Mouse (Mus musculus) embryonic facial prominence, embryonic 14.5 days (tissue): Measurements from ENCODE around the gene Atp5e. TPM values are rescaled to one million over a fixed set of nuclear protein-coding genes. Genes with fewer than 3 reads are reported as not detected.

Source experiments
- ATAC-seq: fragments of 200-750 bp; cut with Nextera tagmentation; 2 replicates; pipeline ENCODE4 v1.8.0; 2017; ENCODE audit warnings: low read depth, moderate number of reproducible peaks, moderate TSS enrichment
- DNase-seq: peaks from one replicate; pipeline ENCODE4 v3.0.0-alpha.2; 2015; ENCODE audit warnings: low spot score
- H3K27ac ChIP-seq: fragments of 300-500 bp; sonication (generic); replicated peaks from 2 replicates; pipeline ENCODE4 v1.5.1; 2014; ENCODE audit warnings: low read depth, mild to moderate bottlenecking, low read length, moderate library complexity
- H3K27me3 ChIP-seq: fragments of 300-500 bp; sonication (generic); replicated peaks from 2 replicates; pipeline ENCODE4 v1.6.1; 2014; ENCODE audit warnings: low read length; ENCODE audit not compliant: control insufficient read depth, insufficient read depth
- H3K36me3 ChIP-seq: fragments of 300-500 bp; sonication (generic); 2 replicates; pipeline ENCODE4 v1.6.1; 2014; ENCODE audit warnings: low read length, mixed read lengths; ENCODE audit not compliant: control insufficient read depth, insufficient read depth
- H3K4me1 ChIP-seq: fragments of 300-500 bp; sonication (generic); 2 replicates; pipeline ENCODE4 v1.6.1; 2014; ENCODE audit warnings: antibody characterized with exemption, low read length; ENCODE audit not compliant: control insufficient read depth, insufficient read depth
- H3K4me2 ChIP-seq: fragments of 300-500 bp; sonication (generic); 2 replicates; pipeline ENCODE4 v1.6.1; 2014; ENCODE audit warnings: low read depth, mild to moderate bottlenecking, low read length, moderate library complexity, mixed read lengths
- H3K4me3 ChIP-seq: fragments of 300-500 bp; sonication (generic); 2 replicates; pipeline ENCODE4 v1.5.1; 2014; ENCODE audit warnings: low read depth, mild to moderate bottlenecking, low read length
- H3K9ac ChIP-seq: fragments of 300-500 bp; sonication (generic); 2 replicates; pipeline ENCODE4 v1.6.1; 2014; ENCODE audit warnings: low read depth, mild to moderate bottlenecking, low read length, moderate library complexity, mixed read lengths
- H3K9me3 ChIP-seq: fragments of 300-500 bp; sonication (generic); 2 replicates; pipeline ENCODE4 v1.6.1; 2016; ENCODE audit warnings: low read length; ENCODE audit not compliant: control insufficient read depth
- WGBS: fragments of 180-500 bp; shearing (Covaris S2); extraction: QIAGEN DNeasy Blood & Tissue Kit; methylation state at CpG from one replicate; pipeline ENCODE4 v1.1.7; 2014; 5-methylcytosine and 5-hydroxymethylcytosine counted together
- polyA plus RNA-seq: library from polyadenylated mRNA; unstranded; fragments of >200 nt; fragmentation: Nextera tagmentation; extraction: Ambion mirVana; gene quantifications from 2 replicates; pipeline ENCODE4 v1.2.1, GENCODE M21; 2014

The Atp5e gene
- polyA plus RNA-seq, 1 experiment from 2014 or later, result 939 TPM

DNA sequence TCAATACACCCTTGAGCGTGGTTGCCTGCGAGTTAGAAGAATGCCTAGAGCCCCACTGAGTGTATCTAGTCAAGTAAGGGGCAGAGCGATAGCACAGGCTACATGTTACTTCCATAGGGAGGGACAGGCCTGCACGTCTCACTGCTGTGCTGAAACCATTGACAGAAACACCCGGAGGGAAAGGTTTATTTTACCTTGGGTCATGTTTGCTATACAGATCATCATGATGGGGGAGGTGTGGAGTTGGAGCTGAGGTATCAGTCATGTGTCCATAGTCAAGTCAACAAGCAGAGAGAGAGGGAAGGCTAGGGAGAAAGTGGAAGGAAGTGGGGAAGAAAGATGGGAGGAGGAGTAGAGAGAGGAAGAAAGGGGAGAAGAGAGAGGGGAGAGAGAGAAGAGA is 23.1 kb upstream of the Atp5e start:
- Histone ChIP-seq H3K27ac (no peak overlapping the region), H3K9ac (no peak overlapping the region), H3K4me1 (no peaks in the 10 kb centered on the region), H3K4me2 (no peak overlapping the region), H3K9me3 (no peaks in the 10 kb centered on the region), H3K27me3 (no peaks in the 10 kb centered on the region), H3K4me3 (no peak overlapping the region), H3K36me3 (no peaks in the 10 kb centered on the region)
- ATAC-seq, result no peak
- DNase-seq, result no peak
- WGBS, result 82% methylated on average over 5 of the region's 5 CpGs

DNA sequence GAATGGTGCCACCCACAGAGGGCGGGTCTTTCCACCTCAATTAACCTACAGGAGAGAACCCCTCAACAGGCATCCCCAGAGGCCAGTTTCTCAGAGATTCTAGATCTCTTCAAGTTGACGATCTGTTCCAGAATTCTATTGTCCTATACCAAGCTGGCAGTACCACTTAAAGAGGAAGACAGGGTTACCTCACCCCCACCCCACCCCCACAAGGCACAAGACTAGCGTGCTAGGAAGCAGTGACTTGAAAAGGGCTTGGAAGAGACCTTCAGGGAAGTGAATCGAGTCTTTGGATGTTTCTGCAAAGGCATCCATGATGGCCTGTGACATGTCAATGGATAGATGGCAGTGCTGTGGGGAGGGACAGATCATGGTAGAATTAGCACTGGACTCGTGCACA is 14.8 kb upstream of the Atp5e start:
- Histone ChIP-seq H3K9ac (no peak overlapping the region), H3K4me3 (no peak overlapping the region), H3K27me3 (no peaks in the 10 kb centered on the region), H3K27ac (no peak overlapping the region), H3K4me1 (peaks cover under 1% of the 10 kb centered on the region; the same call in 1 of the 2 replicates), H3K36me3 (no peaks in the 10 kb centered on the region), H3K4me2 (no peak overlapping the region), H3K9me3 (no peaks in the 10 kb centered on the region)
- DNase-seq (no peak), ATAC-seq (no peak)
- 74% methylated on average over 5 of the region's 5 CpGs for WGBS

DNA sequence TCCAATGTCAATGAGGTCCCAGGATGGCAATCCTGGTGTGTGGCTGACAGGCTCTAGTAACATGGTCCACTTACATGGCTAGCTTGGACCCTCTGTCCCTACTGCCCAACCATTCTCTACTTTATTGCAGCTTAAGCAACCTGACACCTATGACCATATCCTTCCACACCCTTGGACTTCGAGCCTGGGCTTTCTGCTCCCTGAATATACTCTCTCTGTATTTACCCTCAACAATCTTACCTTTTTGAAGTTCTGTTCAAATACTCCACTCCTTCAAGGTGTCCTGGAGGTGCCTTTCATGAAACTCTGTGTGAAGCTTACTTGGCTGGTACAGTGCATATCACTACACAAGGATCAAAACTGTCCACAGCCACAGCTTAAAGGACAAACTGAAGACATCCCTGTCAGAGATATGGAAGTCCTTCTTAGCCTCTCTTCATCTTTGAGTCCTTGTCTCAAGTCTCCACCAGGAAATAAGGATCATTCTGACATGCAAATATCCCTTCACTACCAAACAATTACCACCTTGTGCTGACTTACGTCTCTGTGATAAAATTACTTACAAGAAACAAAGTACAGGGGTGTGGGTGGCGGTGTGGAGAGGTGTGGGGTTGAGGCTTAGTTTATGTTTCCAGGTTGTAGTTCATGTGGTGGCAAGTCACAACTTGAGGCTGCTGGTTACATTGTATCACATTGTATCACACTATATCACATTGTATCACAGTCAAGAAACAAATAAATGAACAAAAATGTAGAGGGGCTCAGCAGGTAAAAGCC is 13.8 kb upstream of the Atp5e start:
- 71% methylated on average over 3 of the region's 3 CpGs for WGBS
- Histone ChIP-seq H3K4me1 (peaks cover 6% of the 10 kb centered on the region; the same call in 1 of the 2 replicates), H3K9ac (no peak overlapping the region), H3K9me3 (no peaks in the 10 kb centered on the region), H3K4me2 (no peak overlapping the region), H3K27me3 (no peaks in the 10 kb centered on the region), H3K36me3 (no peaks in the 10 kb centered on the region), H3K4me3 (no peak overlapping the region), H3K27ac (no peak overlapping the region)
- no peak for DNase-seq
- no peak for ATAC-seq

DNA sequence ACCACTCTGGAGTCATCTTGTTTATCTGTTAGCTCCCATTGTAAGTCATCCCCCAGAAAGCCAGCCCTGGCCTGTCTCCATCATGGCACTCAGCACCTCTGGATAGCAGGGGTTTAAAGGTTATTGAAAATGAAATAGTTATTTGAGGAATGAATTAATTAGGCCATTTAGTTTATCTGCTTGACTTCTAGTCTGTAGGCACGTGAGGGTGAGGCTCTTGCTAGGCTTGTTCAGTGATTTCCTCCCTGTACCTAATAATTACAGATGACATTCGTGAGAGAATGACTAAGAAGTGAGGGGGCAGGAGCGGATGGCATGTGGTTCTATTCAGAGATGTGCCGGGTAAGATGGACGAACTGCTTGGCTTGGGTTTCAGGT is 9.6 kb upstream of the Atp5e start:
- DNase-seq, result no peak
- Histone ChIP-seq H3K4me2 (peak overlapping the region; percentile 84), H3K9me3 (no peaks in the 10 kb centered on the region), H3K4me1 (peaks cover 10% of the 10 kb centered on the region), H3K27me3 (no peaks in the 10 kb centered on the region), H3K36me3 (peaks cover 13% of the 10 kb centered on the region), H3K9ac (peak overlapping the region; percentile 64), H3K27ac (peak overlapping the region; percentile 77), H3K4me3 (peak overlapping the region; percentile 68)
- no peak for ATAC-seq
- WGBS, result 63% methylated on average over 5 of the region's 5 CpGs

DNA sequence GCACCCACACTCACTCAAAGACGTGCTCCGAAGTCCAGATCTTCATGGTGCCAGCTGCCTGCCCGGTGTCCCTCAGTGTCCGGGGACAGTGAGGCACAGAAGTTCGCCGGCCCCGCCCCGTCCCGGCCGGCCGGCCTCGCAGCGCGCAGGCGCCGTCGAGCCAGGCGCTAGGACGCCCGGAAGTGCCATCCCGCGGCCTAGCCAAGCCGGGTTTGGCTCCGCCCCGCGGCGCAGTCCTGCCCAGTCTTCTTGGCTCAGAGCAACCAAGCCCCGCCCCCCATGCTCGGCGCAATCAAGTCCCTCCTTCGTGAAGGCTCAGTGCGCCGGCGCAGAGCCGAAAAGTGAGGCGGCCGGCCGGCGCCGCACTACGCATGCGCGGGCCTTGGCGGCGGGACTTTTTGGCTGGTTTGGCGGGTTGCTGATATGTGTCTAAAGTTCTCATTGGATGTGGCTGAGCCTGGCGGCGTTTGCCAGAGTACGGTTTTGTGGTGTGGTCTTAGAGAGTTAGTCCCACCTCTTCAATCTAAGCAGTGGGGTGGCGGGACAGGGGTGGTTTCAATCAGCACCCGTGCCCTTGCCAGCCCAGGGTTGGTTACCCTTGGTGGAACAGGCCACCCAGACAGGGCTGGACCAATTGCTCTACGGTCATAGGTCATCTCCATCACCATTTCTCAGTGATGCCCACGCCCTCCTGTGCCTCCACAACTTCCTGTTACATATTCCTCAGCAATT is 9.1 kb upstream of the Atp5e start, which contains the start of gene Prelid3b:
Prelid3b (minus strand) TSS at position 264 of the 732 bp plus-strand sequence.
- peak within 1 kb of the TSS; percentile 77 for H3K27ac ChIP-seq
- no peaks in the 10 kb centered on the region for H3K27me3 ChIP-seq
- H3K36me3 ChIP-seq, result peaks cover 18% of the 10 kb centered on the region
- DNase-seq (peak; percentile 99), ATAC-seq (peak; percentile 99)
- H3K9me3 ChIP-seq, result no peaks in the 10 kb centered on the region
- H3K4me1 ChIP-seq, result peaks cover 10% of the 10 kb centered on the region
- peak within 1 kb of the TSS; percentile 68 for H3K4me3 ChIP-seq
- H3K9ac ChIP-seq, result peak within 1 kb of the TSS; percentile 82
- H3K4me2 ChIP-seq, result peak within 1 kb of the TSS; percentile 84
- 1% methylated on average over 33 of the region's 53 CpGs for WGBS

DNA sequence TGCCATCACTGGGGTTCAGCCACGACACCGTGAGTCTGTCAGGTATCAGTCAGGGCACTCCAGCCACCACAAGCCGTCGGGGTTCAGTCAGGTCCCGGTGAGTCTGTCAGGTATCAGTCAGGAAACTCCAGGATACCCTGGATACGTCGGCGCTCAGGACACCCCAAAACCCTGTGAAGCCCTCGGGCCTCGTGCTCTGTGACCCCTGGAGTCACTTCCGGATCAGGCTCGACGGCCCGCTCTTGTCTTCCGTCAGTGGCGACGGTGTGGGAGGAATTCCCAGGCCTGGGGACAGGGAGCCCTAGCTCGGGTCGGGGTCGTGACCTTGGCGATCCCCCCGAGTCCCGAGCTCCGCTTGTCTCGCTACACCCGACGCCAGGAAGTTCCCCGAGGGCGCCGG is 8.5 kb upstream of the Atp5e start:
- Histone ChIP-seq H3K36me3 (peaks cover 23% of the 10 kb centered on the region), H3K9ac (peak overlapping the region; percentile 82), H3K9me3 (no peaks in the 10 kb centered on the region), H3K27me3 (no peaks in the 10 kb centered on the region), H3K4me2 (peak overlapping the region; percentile 84), H3K27ac (peak overlapping the region; percentile 75; the same call in 1 of the 2 replicates), H3K4me1 (peaks cover 10% of the 10 kb centered on the region), H3K4me3 (peak overlapping the region; percentile 68)
- DNase-seq (no peak), ATAC-seq (peak; percentile 13; the same call in 1 of the 2 replicates)
- WGBS, result 16% methylated on average over 13 of the region's 30 CpGs

DNA sequence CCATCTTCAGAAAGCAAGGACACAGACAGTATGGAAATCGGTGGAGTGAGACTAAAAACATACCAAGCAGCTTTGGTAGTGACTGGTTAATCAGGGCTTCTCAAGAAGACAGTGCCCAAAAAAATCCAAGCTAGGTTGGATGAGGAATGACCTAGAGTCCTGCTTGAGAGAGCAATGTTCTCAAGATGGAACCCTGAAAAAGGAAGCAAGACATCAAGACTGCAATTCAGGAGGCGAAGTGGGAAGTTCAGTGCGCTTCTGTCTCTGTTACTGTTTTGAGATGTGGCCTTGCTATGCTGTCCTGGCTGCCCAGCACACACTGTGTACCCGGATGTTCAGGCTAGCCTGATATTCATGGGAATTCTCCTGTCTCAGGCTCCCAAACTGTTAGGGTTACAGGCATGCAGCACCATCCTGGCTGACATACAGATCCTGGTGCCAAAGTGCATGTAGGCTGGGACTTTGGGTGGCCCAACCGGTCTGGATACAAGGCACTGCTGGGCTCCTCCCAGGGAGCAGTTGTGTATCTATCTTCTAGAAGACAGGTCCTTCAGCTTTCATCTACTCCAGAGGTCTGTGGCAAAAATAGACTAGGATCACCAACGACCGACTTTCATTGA is 7.0 kb upstream of the Atp5e start:
- WGBS, result 94% methylated on average over 7 of the region's 7 CpGs
- ATAC-seq, result no peak
- H3K36me3 ChIP-seq, result peaks cover 38% of the 10 kb centered on the region

DNA sequence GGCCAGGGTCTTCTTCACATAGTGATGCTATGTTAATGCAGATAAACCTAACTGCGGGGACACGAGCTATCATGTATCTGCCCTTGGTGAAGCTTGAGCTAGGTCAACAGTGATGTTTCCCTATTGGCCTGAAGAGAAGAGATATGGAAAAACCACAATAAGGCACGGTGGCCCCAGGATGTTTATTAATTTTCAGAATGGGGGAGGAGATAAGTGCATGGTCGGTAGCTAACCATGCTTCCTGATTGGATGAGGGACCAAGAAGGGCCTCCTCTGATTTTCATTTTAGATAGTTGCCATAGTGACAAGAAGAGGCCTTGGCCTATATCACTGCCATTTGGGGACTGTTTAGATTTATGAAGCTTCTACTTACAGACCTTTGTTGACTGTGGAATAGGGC is 6.4 kb upstream of the Atp5e start:
- Histone ChIP-seq H3K4me1 (peaks cover 10% of the 10 kb centered on the region), H3K27ac (no peak overlapping the region), H3K27me3 (no peaks in the 10 kb centered on the region), H3K4me2 (no peak overlapping the region), H3K9ac (no peak overlapping the region), H3K4me3 (no peak overlapping the region), H3K9me3 (no peaks in the 10 kb centered on the region), H3K36me3 (peaks cover 43% of the 10 kb centered on the region)
- no peak for ATAC-seq
- no peak for DNase-seq
- WGBS, result 87% methylated on average over 4 of the region's 4 CpGs

More for the DNA sequence above, 7.0 kb upstream of the Atp5e start:
- no peak overlapping the region for H3K4me3 ChIP-seq
- H3K4me2 ChIP-seq, result no peak overlapping the region
- no peak overlapping the region for H3K9ac ChIP-seq
- no peaks in the 10 kb centered on the region for H3K27me3 ChIP-seq
- H3K9me3 ChIP-seq, result no peaks in the 10 kb centered on the region
- H3K27ac ChIP-seq, result no peak overlapping the region
- DNase-seq, result no peak
- H3K4me1 ChIP-seq, result peaks cover 10% of the 10 kb centered on the region
